Mouse (Mus musculus): ENCODE results near the gene Grk3. TPM values are rescaled to one million over a fixed set of nuclear protein-coding genes. Genes with fewer than 3 reads are reported as not detected.

Grk3 gene
- total RNA-seq, 2 experiments from 2014 or later: 14.3 to 14.9 TPM

GRCm38 (mm10) chr5:112936632-112937031, 79.0 kb downstream of the Grk3 start:
- DNase-seq: no peak

GRCm38 (mm10) chr5:112935436-112935835, 80.2 kb downstream of the Grk3 start:
- no peak for DNase-seq

- no peak for DNase-seq
These were observed 82.6 kb downstream of the Grk3 start for GRCm38 (mm10) chr5:112932878-112933567.

GRCm38 (mm10) chr5:112931901-112932300, 83.7 kb downstream of the Grk3 start:
- DNase-seq: no peak

- DNase-seq: no peak
These were observed 87.2 kb downstream of the Grk3 start for GRCm38 (mm10) chr5:112928201-112928881.

GRCm38 (mm10) chr5:112925422-112925821, 90.2 kb downstream of the Grk3 start:
- no peak for DNase-seq

GRCm38 (mm10) chr5:112924806-112925205, 90.8 kb downstream of the Grk3 start:
- no peak for DNase-seq

- no peak for DNase-seq
These were observed 91.8 kb downstream of the Grk3 start for GRCm38 (mm10) chr5:112923841-112924240.

GRCm38 (mm10) chr5:112921914-112922313, 93.7 kb downstream of the Grk3 start:
- DNase-seq: no peak

GRCm38 (mm10) chr5:112910381-112910780, 105.2 kb downstream of the Grk3 start:
- DNase-seq: no peak

- DNase-seq: peak; percentile 13 to 30
These were observed 107.4 kb downstream of the Grk3 start for GRCm38 (mm10) chr5:112908169-112908614.

- DNase-seq: no peak
These were observed 108.1 kb downstream of the Grk3 start for GRCm38 (mm10) chr5:112907504-112907903.

- DNase-seq: no peak
These were observed 119.6 kb downstream of the Grk3 start, which contains the start of gene Myo18b for GRCm38 (mm10) chr5:112895674-112896654. Myo18b (minus strand) TSS chr5:112896362.

GRCm38 (mm10) chr5:112893462-112894060, 122.0 kb downstream of the Grk3 start:
- no peak for DNase-seq

GRCm38 (mm10) chr5:112892411-112892810, 123.2 kb downstream of the Grk3 start:
- peak in 1 of 2 experiments; percentile 18 for DNase-seq

GRCm38 (mm10) chr5:112888651-112889050, 126.9 kb downstream of the Grk3 start:
- DNase-seq: no peak

- peak; percentile 77 to 79 for DNase-seq
These were observed 128.7 kb downstream of the Grk3 start for GRCm38 (mm10) chr5:112886687-112887491.

GRCm38 (mm10) chr5:112877391-112878115, 138.0 kb downstream of the Grk3 start:
- no peak for DNase-seq

GRCm38 (mm10) chr5:112876846-112877390, 138.7 kb downstream of the Grk3 start:
- peak; percentile 25 to 54 for DNase-seq

- DNase-seq: no peak
These were observed 142.6 kb downstream of the Grk3 start for GRCm38 (mm10) chr5:112872999-112873398.

Data from adrenal gland, postnatal 36 days (tissue).